Mouse (Mus musculus): ENCODE data around the gene Btbd9. TPM values are rescaled to one million over a fixed set of nuclear protein-coding genes. Genes with fewer than 3 reads are reported as not detected.

Gene Btbd9
- polyA plus RNA-seq, 1 experiment = 21.7 TPM

DNA sequence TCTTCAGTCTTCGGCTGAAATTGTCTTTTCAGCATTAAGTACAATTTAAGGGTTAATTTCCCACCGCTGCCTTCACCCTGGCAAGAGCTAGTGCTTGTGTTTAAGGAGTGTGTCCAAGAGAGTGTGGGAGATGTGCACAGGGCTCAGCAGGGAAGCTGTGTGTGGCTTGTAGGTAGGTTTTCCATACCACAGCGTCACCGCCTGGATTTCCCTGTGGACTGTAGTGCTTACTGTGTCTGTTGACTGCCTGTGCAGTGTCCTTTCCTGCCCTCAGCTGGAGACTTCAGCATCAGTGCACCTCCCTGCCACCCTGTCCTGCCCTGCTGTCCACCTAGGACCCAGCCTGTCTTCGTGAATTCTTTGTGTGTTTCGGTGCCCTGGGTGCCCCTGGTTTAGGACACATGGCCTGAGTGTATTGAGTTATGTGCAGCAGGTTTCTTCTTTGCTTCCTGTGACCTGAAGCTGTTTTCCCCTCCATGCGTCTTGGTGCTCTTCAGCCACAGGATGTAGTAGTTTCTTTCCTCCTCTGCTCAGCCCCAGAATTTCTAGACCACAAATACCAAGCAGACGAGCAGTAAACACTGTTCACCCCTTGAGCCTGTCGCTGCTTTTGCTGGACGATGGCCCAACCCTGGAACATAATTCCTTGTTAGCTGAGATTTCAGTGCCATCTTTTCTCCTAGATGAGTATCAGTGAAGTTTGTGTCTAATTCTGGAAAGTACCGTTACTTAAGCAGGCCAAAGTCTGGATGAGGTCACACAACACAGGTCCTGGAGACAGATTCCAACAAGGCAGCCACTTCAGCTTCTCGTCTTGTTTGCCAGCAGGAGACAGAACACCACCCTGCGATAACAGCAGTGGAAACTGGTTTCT is 376.7 kb downstream of the Btbd9 start:
- no peak for DNase-seq (ENCODE audit: low read depth in 1 of 2, low spot score in 2 of 2)
- Histone ChIP-seq H3K4me3 (ENCODE audit: extremely low read depth, insufficient read depth, insufficient read length) (no peak overlapping the region), H3K4me1 (ENCODE audit: control insufficient read depth, insufficient read depth, insufficient read length) (peaks cover 10% of the 10 kb centered on the region), H3K27ac (ENCODE audit: insufficient read depth, low read length) (peak overlapping the region; percentile 11), H3K27me3 (ENCODE audit: control insufficient read depth, insufficient read depth, low read length) (no peaks in the 10 kb centered on the region), H3K36me3 (ENCODE audit: control insufficient read depth, insufficient read depth, low read length) (0 out of 2 replicates have a peak, but pooled peaks cover under 1% of the 10 kb centered on the region)
- 69% methylated on average over 13 of the region's 13 CpGs for WGBS
- TF ChIP-seq POLR2A (IDR thresholded peaks at IDR 0.05; ENCODE audit: low read depth, low read length) (no peak), CTCF (IDR thresholded peaks at IDR 0.05; ENCODE audit: extremely low read depth, insufficient read depth, insufficient read length, insufficient replicate concordance) (no peak)

DNA sequence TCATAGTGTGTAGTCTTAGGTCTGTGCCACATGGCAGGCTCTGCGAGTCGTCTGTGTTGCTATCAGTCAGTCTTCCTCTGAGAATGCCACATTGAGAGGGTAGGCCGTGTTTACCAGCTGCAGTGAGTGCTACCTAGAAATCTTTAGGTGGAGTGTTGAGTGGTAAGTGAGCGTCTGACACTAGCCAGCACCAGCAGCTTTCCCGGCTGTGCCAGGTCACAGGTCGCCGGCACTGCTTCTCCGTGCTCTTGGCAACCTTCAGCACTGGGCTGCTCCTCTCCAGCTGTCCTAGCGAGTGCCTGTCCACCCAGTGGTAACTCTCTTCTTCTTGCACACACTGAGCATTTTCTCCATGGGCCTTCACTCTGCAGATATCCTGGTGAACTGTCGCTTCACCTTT is 377.9 kb downstream of the Btbd9 start:
- 89% methylated on average over 10 of the region's 10 CpGs for WGBS
- peaks cover 10% of the 10 kb centered on the region for H3K4me1 ChIP-seq (ENCODE audit: control insufficient read depth, insufficient read depth, insufficient read length)
- H3K36me3 ChIP-seq (ENCODE audit: control insufficient read depth, insufficient read depth, low read length) = 0 out of 2 replicates have a peak, but pooled peaks cover 1% of the 10 kb centered on the region
- DNase-seq (ENCODE audit: low read depth in 1 of 2, low spot score in 2 of 2) = no peak
- H3K4me3 ChIP-seq (ENCODE audit: extremely low read depth, insufficient read depth, insufficient read length) = no peak overlapping the region
- TF ChIP-seq POLR2A (IDR thresholded peaks at IDR 0.05; ENCODE audit: low read depth, low read length) (no peak), CTCF (IDR thresholded peaks at IDR 0.05; ENCODE audit: extremely low read depth, insufficient read depth, insufficient read length, insufficient replicate concordance) (no peak)
- no peak overlapping the region for H3K27ac ChIP-seq (ENCODE audit: insufficient read depth, low read length)
- H3K27me3 ChIP-seq (ENCODE audit: control insufficient read depth, insufficient read depth, low read length) = no peaks in the 10 kb centered on the region

DNA sequence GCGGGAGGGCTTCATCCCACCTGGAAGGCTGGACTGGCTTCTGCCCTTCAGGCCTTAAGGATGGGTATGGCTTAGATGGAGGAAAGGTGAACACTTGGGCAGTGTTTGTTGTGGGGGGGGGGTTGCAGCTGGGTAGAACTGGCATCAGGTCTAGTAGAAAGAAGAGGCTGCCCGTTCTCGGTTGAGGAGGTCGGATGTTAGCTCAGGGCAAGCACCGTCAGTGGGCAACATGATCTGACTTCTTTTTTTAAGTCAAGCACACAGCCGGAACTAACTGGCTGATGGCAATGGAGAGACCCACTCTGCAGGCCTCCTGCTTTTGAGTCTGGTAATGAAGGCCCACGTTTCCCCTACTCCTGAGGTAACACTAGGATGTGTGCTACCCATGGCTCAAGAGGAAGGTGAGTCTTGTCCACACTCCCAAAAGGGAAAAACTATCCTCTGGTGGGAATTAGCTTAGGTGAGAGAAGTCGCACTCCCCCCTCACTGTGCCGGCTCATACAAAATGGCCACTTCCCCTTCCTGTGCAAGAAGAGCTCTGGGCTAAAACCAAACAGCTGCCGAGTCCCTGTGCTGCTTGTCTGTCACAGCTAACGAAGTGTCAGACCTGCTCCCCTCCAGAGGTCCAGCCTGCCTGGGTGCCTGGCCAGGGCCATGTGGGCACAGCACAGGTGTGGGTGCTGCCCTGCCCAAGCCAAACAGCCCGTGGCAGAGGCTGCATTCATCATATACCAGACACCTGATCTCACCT is 378.8 kb downstream of the Btbd9 start:
- H3K36me3 ChIP-seq (ENCODE audit: control insufficient read depth, insufficient read depth, low read length) = peaks cover 7% of the 10 kb centered on the region
- no peaks in the 10 kb centered on the region for H3K27me3 ChIP-seq (ENCODE audit: control insufficient read depth, insufficient read depth, low read length)
- TF ChIP-seq POLR2A (IDR thresholded peaks at IDR 0.05; ENCODE audit: low read depth, low read length) = no peak
- no peak for TF ChIP-seq CTCF (IDR thresholded peaks at IDR 0.05; ENCODE audit: extremely low read depth, insufficient read depth, insufficient read length, insufficient replicate concordance)
- H3K27ac ChIP-seq (ENCODE audit: insufficient read depth, low read length) = peak overlapping the region; percentile 63
- H3K4me3 ChIP-seq (ENCODE audit: extremely low read depth, insufficient read depth, insufficient read length) = no peak overlapping the region
- 24% methylated on average over 12 of the region's 12 CpGs for WGBS
- peaks cover 10% of the 10 kb centered on the region for H3K4me1 ChIP-seq (ENCODE audit: control insufficient read depth, insufficient read depth, insufficient read length)
- peak; percentile 21 to 37 for DNase-seq (ENCODE audit: low read depth in 1 of 2, low spot score in 2 of 2)

DNA sequence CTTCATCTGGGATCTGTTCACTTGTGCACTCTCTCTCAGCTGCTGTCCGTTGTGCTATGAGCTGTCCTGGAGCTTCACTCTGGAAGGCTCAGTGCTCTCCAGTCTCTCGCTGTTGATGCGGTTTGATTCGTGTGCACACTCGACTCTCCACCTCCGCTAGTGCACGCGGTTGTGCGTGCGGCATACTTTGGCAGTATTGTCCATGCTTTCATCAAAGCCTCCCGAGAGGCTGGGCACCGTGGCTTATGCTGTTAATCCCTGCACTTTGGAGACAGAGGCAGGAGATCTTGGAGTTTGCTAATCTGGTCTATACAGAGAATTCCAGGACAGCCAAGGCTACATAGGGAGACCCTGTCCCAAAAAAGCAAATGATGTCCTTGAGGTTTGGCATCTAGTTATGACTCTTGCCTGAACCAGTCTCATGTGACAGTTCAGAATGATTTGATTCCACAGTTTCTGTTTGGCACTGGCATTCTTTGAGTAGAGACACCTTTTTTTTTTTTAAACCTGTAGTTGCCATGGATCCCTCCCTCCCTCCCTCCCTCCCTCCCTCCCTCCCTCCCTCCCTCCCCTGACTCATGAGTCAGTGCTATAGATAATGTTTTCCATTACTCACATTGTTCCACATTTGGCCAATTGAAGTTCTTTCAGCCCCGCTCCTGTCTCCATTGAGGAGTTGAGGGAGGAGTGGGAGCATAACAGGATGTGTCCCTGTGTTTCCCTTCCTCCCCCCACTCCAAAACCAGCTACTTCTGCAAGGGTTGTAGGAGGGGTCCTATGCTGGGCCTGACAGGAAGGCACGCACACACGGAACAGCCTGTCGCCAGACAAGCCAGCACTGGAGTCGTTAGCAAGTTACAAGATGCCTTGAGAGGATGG is 379.6 kb downstream of the Btbd9 start:
- H3K36me3 ChIP-seq (ENCODE audit: control insufficient read depth, insufficient read depth, low read length) = peaks cover 7% of the 10 kb centered on the region
- no peak for TF ChIP-seq CTCF (IDR thresholded peaks at IDR 0.05; ENCODE audit: extremely low read depth, insufficient read depth, insufficient read length, insufficient replicate concordance)
- TF ChIP-seq POLR2A (IDR thresholded peaks at IDR 0.05; ENCODE audit: low read depth, low read length) = no peak
- H3K27me3 ChIP-seq (ENCODE audit: control insufficient read depth, insufficient read depth, low read length) = no peaks in the 10 kb centered on the region
- H3K4me1 ChIP-seq (ENCODE audit: control insufficient read depth, insufficient read depth, insufficient read length) = peaks cover 10% of the 10 kb centered on the region
- DNase-seq (ENCODE audit: low read depth in 1 of 2, low spot score in 2 of 2) = peak in 1 of 2 experiments; percentile 2
- H3K4me3 ChIP-seq (ENCODE audit: extremely low read depth, insufficient read depth, insufficient read length) = no peak overlapping the region
- peak overlapping the region; percentile 63 for H3K27ac ChIP-seq (ENCODE audit: insufficient read depth, low read length)
- 90% methylated on average over 17 of the region's 17 CpGs for WGBS

DNA sequence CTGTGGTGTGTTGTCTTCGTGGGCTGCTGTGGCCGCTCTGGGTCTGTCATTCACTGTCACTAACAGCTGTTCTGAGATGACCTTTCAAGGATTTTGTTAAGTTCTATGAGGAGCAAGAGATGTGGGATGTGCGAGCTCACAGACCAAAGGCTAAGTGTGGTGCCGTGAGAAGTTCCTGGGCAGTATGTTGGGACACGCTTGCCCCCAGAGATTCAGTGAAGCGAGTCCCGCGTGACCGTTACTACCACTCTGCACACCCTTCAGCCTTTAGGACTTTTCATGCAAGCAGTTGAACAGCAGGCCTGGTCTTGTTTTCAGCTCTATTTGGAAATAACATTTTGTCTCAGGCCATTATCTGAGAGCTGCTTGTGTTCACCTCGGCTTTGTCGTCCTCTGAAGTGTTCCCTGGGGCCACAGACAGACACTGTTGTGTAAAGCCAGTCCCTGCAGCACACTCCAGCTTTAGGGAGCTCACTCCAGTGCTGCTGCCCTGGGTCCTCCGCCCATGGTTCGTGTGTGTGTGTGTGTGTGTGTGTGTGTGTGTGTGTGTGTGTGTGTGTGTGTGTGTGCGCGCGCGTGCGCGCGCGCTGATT is 380.6 kb downstream of the Btbd9 start:
- Histone ChIP-seq H3K4me1 (ENCODE audit: control insufficient read depth, insufficient read depth, insufficient read length) (peaks cover 10% of the 10 kb centered on the region), H3K27me3 (ENCODE audit: control insufficient read depth, insufficient read depth, low read length) (no peaks in the 10 kb centered on the region), H3K36me3 (ENCODE audit: control insufficient read depth, insufficient read depth, low read length) (peaks cover 7% of the 10 kb centered on the region), H3K27ac (ENCODE audit: insufficient read depth, low read length) (no peak overlapping the region), H3K4me3 (ENCODE audit: extremely low read depth, insufficient read depth, insufficient read length) (no peak overlapping the region)
- WGBS = 94% methylated on average over 17 of the region's 21 CpGs
- peak in 1 of 2 experiments; percentile 2 for DNase-seq (ENCODE audit: low read depth in 1 of 2, low spot score in 2 of 2)
- TF ChIP-seq POLR2A (IDR thresholded peaks at IDR 0.05; ENCODE audit: low read depth, low read length) = no peak
- no peak for TF ChIP-seq CTCF (IDR thresholded peaks at IDR 0.05; ENCODE audit: extremely low read depth, insufficient read depth, insufficient read length, insufficient replicate concordance)
